Mouse (Mus musculus): Measurements from ENCODE around the gene Rfx2. TPM values are rescaled to one million over a fixed set of nuclear protein-coding genes. Genes with fewer than 3 reads are reported as not detected.

Rfx2 gene
- total RNA-seq, 2 experiments from 2014 or later = 2.0 to 2.8 TPM

GRCm38 (mm10) chr17:56756703-56757399 is 74.0 kb downstream of the Rfx2 start:
- peak; percentile 68 for DNase-seq
- Histone ChIP-seq H3K4me3 (peak overlapping the region; percentile 81), H3K27ac (peak overlapping the region; percentile 59)
- peak; percentile 69 for TF ChIP-seq CTCF (IDR thresholded peaks at IDR 0.05)
- intact Hi-C loops (cut with DNase I) = loop anchor here (1.0 to 5.0 kb wide), 2 partner anchors 40 to 80 kb away; partner anchors contain the start of gene Ndufa11

- Histone ChIP-seq H3K4me3 (no peak overlapping the region), H3K27ac (no peak overlapping the region)
- intact Hi-C loops (cut with DNase I) = loop anchor here (5.0 kb wide), 1 partner anchor 77 kb away; no protein-coding TSS in a partner anchor
- DNase-seq = no peak
- no peak for TF ChIP-seq CTCF (IDR thresholded peaks at IDR 0.05)
Measured at GRCm38 (mm10) chr17:56754271-56755185, 76.3 kb downstream of the Rfx2 start.

- intact Hi-C loops (cut with DNase I) = no loop called here
- DNase-seq = no peak
Measured at GRCm38 (mm10) chr17:56753452-56753851, 77.4 kb downstream of the Rfx2 start.

GRCm38 (mm10) chr17:56751404-56752072 is 79.3 kb downstream of the Rfx2 start:
- intact Hi-C loops (cut with DNase I) = no loop called here
- H3K4me3 ChIP-seq = peak overlapping the region; percentile 37
- no peak overlapping the region for H3K27ac ChIP-seq

More at GRCm38 (mm10) chr17:56753452-56753851, 77.4 kb downstream of the Rfx2 start:
- Histone ChIP-seq H3K27ac (no peak overlapping the region), H3K4me3 (no peak overlapping the region)
- TF ChIP-seq CTCF (IDR thresholded peaks at IDR 0.05) = no peak

GRCm38 (mm10) chr17:56744173-56744572 is 86.6 kb downstream of the Rfx2 start:
- intact Hi-C loops (cut with DNase I) = no loop called here
- TF ChIP-seq CTCF (IDR thresholded peaks at IDR 0.05) = no peak
- no peak overlapping the region for H3K27ac ChIP-seq
- H3K4me3 ChIP-seq = no peak overlapping the region
- DNase-seq = no peak

More at GRCm38 (mm10) chr17:56751404-56752072, 79.3 kb downstream of the Rfx2 start:
- no peak for DNase-seq
- TF ChIP-seq CTCF (IDR thresholded peaks at IDR 0.05) = no peak

GRCm38 (mm10) chr17:56740788-56741160 is 90.0 kb downstream of the Rfx2 start:
- no peak for TF ChIP-seq CTCF (IDR thresholded peaks at IDR 0.05)
- no peak for DNase-seq
- H3K4me3 ChIP-seq = no peak overlapping the region
- no peak overlapping the region for H3K27ac ChIP-seq
- intact Hi-C loops (cut with DNase I) = no loop called here

- intact Hi-C loops (cut with DNase I) = no loop called here
- TF ChIP-seq CTCF (IDR thresholded peaks at IDR 0.05) = no peak
- DNase-seq = no peak
- Histone ChIP-seq H3K4me3 (no peak overlapping the region), H3K27ac (no peak overlapping the region)
Measured at GRCm38 (mm10) chr17:56740118-56740787, 90.6 kb downstream of the Rfx2 start.

- TF ChIP-seq CTCF (IDR thresholded peaks at IDR 0.05) = peak; percentile 8; the same call in 1 of the 2 replicates
- peak; percentile 60 for DNase-seq
- H3K4me3 ChIP-seq = no peak overlapping the region
- intact Hi-C loops (cut with DNase I) = no loop called here
- H3K27ac ChIP-seq = no peak overlapping the region
Measured at GRCm38 (mm10) chr17:56738221-56738620, 92.6 kb downstream of the Rfx2 start.

GRCm38 (mm10) chr17:56736534-56736933 is 94.3 kb downstream of the Rfx2 start:
- Histone ChIP-seq H3K27ac (no peak overlapping the region), H3K4me3 (no peak overlapping the region)
- TF ChIP-seq CTCF (IDR thresholded peaks at IDR 0.05) = peak; percentile 40
- intact Hi-C loops (cut with DNase I) = no loop called here
- DNase-seq = no peak

GRCm38 (mm10) chr17:56729656-56730055 is 101.2 kb downstream of the Rfx2 start:
- no peak overlapping the region for H3K27ac ChIP-seq
- TF ChIP-seq CTCF (IDR thresholded peaks at IDR 0.05) = no peak
- H3K4me3 ChIP-seq = no peak overlapping the region
- DNase-seq = no peak
- intact Hi-C loops (cut with DNase I) = no loop called here

GRCm38 (mm10) chr17:56729151-56729550 is 101.7 kb downstream of the Rfx2 start:
- H3K27ac ChIP-seq = no peak overlapping the region
- no peak for TF ChIP-seq CTCF (IDR thresholded peaks at IDR 0.05)

GRCm38 (mm10) chr17:56728117-56728516 is 102.7 kb downstream of the Rfx2 start:
- intact Hi-C loops (cut with DNase I) = no loop called here
- TF ChIP-seq CTCF (IDR thresholded peaks at IDR 0.05) = no peak
- peak; percentile 46 for DNase-seq
- H3K4me3 ChIP-seq = no peak overlapping the region
- 0 out of 2 replicates have a peak overlapping the region, but pooled peaks have one; percentile 66 for H3K27ac ChIP-seq

More at GRCm38 (mm10) chr17:56729151-56729550, 101.7 kb downstream of the Rfx2 start:
- no peak overlapping the region for H3K4me3 ChIP-seq
- no peak for DNase-seq
- intact Hi-C loops (cut with DNase I) = no loop called here

All from gastrocnemius, adult 2 months (tissue).